12 mouse cellular contexts compared by ENCODE assay signal in the genomic region with DNA sequence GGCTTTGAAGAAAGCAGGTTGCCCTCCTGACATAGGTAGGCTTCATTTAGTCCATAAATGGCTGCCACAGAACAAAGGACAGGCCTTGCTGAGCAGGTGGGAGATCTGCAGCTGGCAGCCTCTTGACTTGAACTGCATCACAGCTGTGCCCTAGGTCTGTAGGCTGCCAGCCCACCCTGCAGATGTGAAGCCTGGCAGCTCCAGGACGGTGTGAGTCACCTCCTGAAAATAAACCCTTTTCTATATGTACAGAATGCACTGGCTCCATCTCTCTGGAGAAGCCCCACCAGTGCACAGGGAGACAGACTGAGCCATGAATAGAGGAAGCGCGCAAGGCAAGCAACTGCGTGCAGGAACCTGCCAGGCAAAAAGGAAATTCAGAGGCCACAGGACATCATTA.
DNase-seq lines count a peak whose midpoint lies in the region.
"Had no signal": no experiment of that assay in that cellular context is flagged by ENCODE, and none has a peak within 500 bp of the region (broad histone marks: within the 10 kb centered on the region; RNA-seq: fewer than 3 reads in every experiment).

No protein-coding gene starts in this region.

- intact Hi-C loops in left cerebral cortex, postnatal 36 days (cut with DNase I) = loop anchor here (5.0 kb wide), 1 partner anchor 349 kb away; no protein-coding TSS in a partner anchor
- intact Hi-C loops in left cerebral cortex, postnatal 14 days (cut with DNase I) = no loop called here

- DNase-seq in left cerebral cortex, adult 18-20 months (ENCODE audit: low spot score in 2 of 2) = peak; percentile 23 to 39
- DNase-seq in left cerebral cortex, postnatal 36 days (ENCODE audit: low spot score in 2 of 2) = no peak
- DNase-seq in brain, adult 2 months (ENCODE audit: low read depth, low spot score) = peak; percentile 77
- peak; percentile 34 to 41 for DNase-seq in left cerebral cortex, postnatal 14 days (ENCODE audit: low spot score in 2 of 2)
- peak; percentile 50 for DNase-seq in thymus, postnatal 14 days
- DNase-seq in lung, postnatal 10 days = no peak
- DNase-seq in heart, adult 9 months (ENCODE audit: low spot score in 2 of 2) = no peak
- DNase-seq: cerebellum, adult 9-10 months; kidney, adult 8-10 months; kidney, postnatal 14 days; lung, adult 18-20 months; midbrain, embryonic 14.5 days had no signal

Comparison
In these comparisons a context has a peak if more than half of its experiments do, and no peak if none do; other contexts are left out.
1. DNase-seq: peak in left cerebral cortex, adult 18-20 months (2 of 2), brain, adult 2 months (single experiment), left cerebral cortex, postnatal 14 days (2 of 2) and thymus, postnatal 14 days (single experiment); none in left cerebral cortex, postnatal 36 days (0 of 2), lung, postnatal 10 days (single experiment) and heart, adult 9 months (0 of 2).